Mouse (Mus musculus): ENCODE data around the gene Spocd1.

DNA sequence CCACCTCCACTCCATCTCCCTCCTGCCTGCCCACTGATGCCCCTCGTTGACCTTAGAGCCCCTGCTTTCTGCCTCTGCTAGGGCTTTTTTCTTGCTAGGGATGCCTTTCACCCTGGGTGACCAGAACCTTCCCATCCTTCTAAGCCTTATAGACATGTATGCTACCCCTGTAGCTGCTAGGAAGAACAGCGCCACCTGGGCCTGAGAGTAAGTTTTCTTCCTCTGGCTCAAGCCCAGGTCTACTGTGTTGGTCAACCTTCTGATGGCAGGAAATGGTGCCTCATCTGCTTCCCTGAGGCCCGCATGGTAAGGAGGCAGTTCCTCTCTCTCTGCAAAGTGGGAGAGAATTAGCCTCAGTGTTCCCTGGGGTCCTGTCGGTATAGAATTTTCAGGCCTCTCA lies 67.0 kb downstream of the Spocd1 start:
- TF ChIP-seq E2F4 (IDR thresholded peaks at IDR 0.05; ENCODE audit: insufficient replicate concordance, low read depth, low read length): no peak
- TF ChIP-seq POLR2A (IDR thresholded peaks at IDR 0.05; ENCODE audit: low read depth, low read length): no peak
- no peak for TF ChIP-seq MYC (IDR thresholded peaks at IDR 0.05; ENCODE audit: low read depth, low read length)
- peak; percentile 26 to 67; a peak in 2 of 4 replicates for TF ChIP-seq CTCF (conservative IDR thresholded peaks at IDR 0.05 in 1 of 2, IDR thresholded peaks at IDR 0.05 in 1 of 2; ENCODE audit: low read depth in 2 of 2, low read length in 2 of 2)
- no peak for TF ChIP-seq TCF12 (IDR thresholded peaks at IDR 0.05; ENCODE audit: low read depth, low read length)
- no peak for TF ChIP-seq RCOR1 (conservative IDR thresholded peaks at IDR 0.05; ENCODE audit: low read depth, low read length)
- TF ChIP-seq GABPA (IDR thresholded peaks at IDR 0.05; ENCODE audit: insufficient replicate concordance, low read depth, low read length): no peak
- no peak for TF ChIP-seq EP300 (IDR thresholded peaks at IDR 0.05; ENCODE audit: low read length)
- no peak for TF ChIP-seq POLR2AphosphoS2 (IDR thresholded peaks at IDR 0.05; ENCODE audit: low read depth, low read length)
- TF ChIP-seq KAT2A (IDR thresholded peaks at IDR 0.05; ENCODE audit: insufficient replicate concordance, low read length): no peak
- no peak for TF ChIP-seq MAFK (IDR thresholded peaks at IDR 0.05; ENCODE audit: insufficient replicate concordance, low read length)
- TF ChIP-seq ETS1 (conservative IDR thresholded peaks at IDR 0.05; ENCODE audit: low read depth, low read length): no peak

Data from CH12.LX (cell line).